Mouse (Mus musculus) limb, embryonic 11.5 days (tissue): Measurements from ENCODE around the gene Chmp2b. TPM values are rescaled to one million over a fixed set of nuclear protein-coding genes. Genes with fewer than 3 reads are reported as not detected.

Experiments used
- ATAC-seq: fragments of 200-750 bp; cut with Nextera tagmentation; 2 replicates; pipeline ENCODE4 v1.8.0; 2017; ENCODE audit warnings: low read depth; ENCODE audit not compliant: insufficient number of reproducible peaks, low FRiP score, low TSS enrichment
- DNase-seq: peaks from one replicate; pipeline ENCODE4 v3.0.0-alpha.2; 2015; ENCODE audit warnings: low spot score
- H3K27ac ChIP-seq: fragments of 300-500 bp; sonication (generic); replicated peaks from 2 replicates; pipeline ENCODE4 v1.5.1; 2014; ENCODE audit warnings: low read depth, mild to moderate bottlenecking, low read length
- H3K27me3 ChIP-seq: fragments of 300-500 bp; sonication (generic); 2 replicates; pipeline ENCODE4 v1.6.1; 2014; ENCODE audit warnings: mild to moderate bottlenecking, low read length, mixed read lengths; ENCODE audit not compliant: control insufficient read depth, insufficient read depth
- H3K36me3 ChIP-seq: fragments of 300-500 bp; sonication (generic); 2 replicates; pipeline ENCODE4 v1.6.1; 2014; ENCODE audit warnings: mild to moderate bottlenecking, low read length, moderate library complexity, mixed read lengths; ENCODE audit not compliant: control insufficient read depth, insufficient read depth
- H3K4me1 ChIP-seq: fragments of 300-500 bp; sonication (generic); 2 replicates; pipeline ENCODE4 v1.6.1; 2014; ENCODE audit warnings: low read length, mixed read lengths; ENCODE audit not compliant: control insufficient read depth, insufficient read depth
- H3K4me2 ChIP-seq: fragments of 300-500 bp; sonication (generic); 2 replicates; pipeline ENCODE4 v1.6.1; 2014; ENCODE audit warnings: low read depth, mild to moderate bottlenecking, moderate library complexity; ENCODE audit not compliant: severe bottlenecking
- H3K4me3 ChIP-seq: fragments of 300-500 bp; sonication (generic); 2 replicates; pipeline ENCODE4 v1.5.1; 2014; ENCODE audit warnings: low read depth, low read length
- H3K9ac ChIP-seq: fragments of 300-500 bp; sonication (generic); 2 replicates; pipeline ENCODE4 v1.6.1; 2014; ENCODE audit warnings: mild to moderate bottlenecking, low read length
- H3K9me3 ChIP-seq: fragments of 300-500 bp; sonication (generic); 2 replicates; pipeline ENCODE4 v1.6.1; 2016; ENCODE audit warnings: low read length; ENCODE audit not compliant: control insufficient read depth
- WGBS: fragments of 180-500 bp; shearing (Covaris S2); extraction: QIAGEN DNeasy Blood & Tissue Kit; methylation state at CpG from one replicate; pipeline ENCODE4 v1.1.7; 2014; 5-methylcytosine and 5-hydroxymethylcytosine counted together
- polyA plus RNA-seq: library from polyadenylated mRNA; unstranded; fragments of >200 nt; fragmentation: Nextera tagmentation; extraction: Ambion mirVana; gene quantifications from 2 replicates; pipeline ENCODE4 v1.2.1, GENCODE M21; 2014

Gene Chmp2b
- polyA plus RNA-seq, 1 experiment from 2014 or later, result 72.0 TPM

- Histone ChIP-seq H3K9me3 (no peaks in the 10 kb centered on the region), H3K27me3 (no peaks in the 10 kb centered on the region), H3K27ac (no peak overlapping the region), H3K9ac (no peak overlapping the region), H3K4me1 (no peaks in the 10 kb centered on the region), H3K4me2 (no peak overlapping the region), H3K36me3 (no peaks in the 10 kb centered on the region), H3K4me3 (no peak overlapping the region)
- DNase-seq (peak; percentile 45), ATAC-seq (no peak)
- 39% methylated on average over 2 of the region's 2 CpGs for WGBS
Measured at GRCm38 (mm10) chr16:65497049-65497448, 65.5 kb downstream of the Chmp2b start.

- WGBS, result 72% methylated on average over 5 of the region's 5 CpGs
- H3K36me3 ChIP-seq, result no peaks in the 10 kb centered on the region
- no peaks in the 10 kb centered on the region for H3K4me1 ChIP-seq
- DNase-seq, result no peak
- no peak overlapping the region for H3K27ac ChIP-seq
- H3K4me2 ChIP-seq, result no peak overlapping the region
- H3K9ac ChIP-seq, result no peak overlapping the region
- no peak overlapping the region for H3K4me3 ChIP-seq
- H3K27me3 ChIP-seq, result no peaks in the 10 kb centered on the region
- no peaks in the 10 kb centered on the region for H3K9me3 ChIP-seq
- no peak for ATAC-seq
Measured at GRCm38 (mm10) chr16:65496030-65496429, 66.5 kb downstream of the Chmp2b start.

Other genes starting within 250 kb of the Chmp2b start
- gene Pou1f1, start 42.2 kb downstream of the Chmp2b start, polyA plus RNA-seq, result not detected in 2 replicates